Mouse (Mus musculus): ENCODE measurements at regions not wholly inside any gene's neighbourhood (a gene's known extent, or its start where the extent isn't known, plus 50 kb on each side); places are given as distances from the start of the nearest gene placed in this dataset.

GRCm38 (mm10) chr1:18384079-18384478 lies 119.1 kb upstream of the Defb41 start:
- DNase-seq: no peak

- no peak for DNase-seq
These were observed 95.2 kb upstream of the Defb41 start for GRCm38 (mm10) chr1:18359951-18360731.

GRCm38 (mm10) chr1:18338871-18339270 lies 73.9 kb upstream of the Defb41 start:
- no peak for DNase-seq
